Mouse (Mus musculus) monocyte, adult 2 months (primary cell): ENCODE results near the gene Gnb1l.

Experiments
- DNase-seq, 2 experiments: peaks; one replicate each; pipeline ENCODE4 v3.0.0; 2022; ENCODE audit warnings: low spot score in 2 of 2, low read depth in 1 of 2

Gene Gnb1l

GRCm38 (mm10) chr16:18543151-18543829 lies 44.8 kb downstream of the Gnb1l start:
- DNase-seq: no peak

- no peak for DNase-seq
Observed at GRCm38 (mm10) chr16:18547891-18548290, 49.4 kb downstream of the Gnb1l start.

GRCm38 (mm10) chr16:18551604-18552003 lies 53.1 kb downstream of the Gnb1l start:
- DNase-seq: no peak

- DNase-seq: no peak
Observed at GRCm38 (mm10) chr16:18552106-18552710, 53.7 kb downstream of the Gnb1l start.

GRCm38 (mm10) chr16:18554721-18555120 lies 56.2 kb downstream of the Gnb1l start:
- no peak for DNase-seq

- no peak for DNase-seq
Observed at GRCm38 (mm10) chr16:18555235-18555935, 56.9 kb downstream of the Gnb1l start.

GRCm38 (mm10) chr16:18556461-18556860 lies 57.9 kb downstream of the Gnb1l start:
- no peak for DNase-seq

- no peak for DNase-seq
Observed at GRCm38 (mm10) chr16:18564472-18564871, 66.0 kb downstream of the Gnb1l start.

DNA sequence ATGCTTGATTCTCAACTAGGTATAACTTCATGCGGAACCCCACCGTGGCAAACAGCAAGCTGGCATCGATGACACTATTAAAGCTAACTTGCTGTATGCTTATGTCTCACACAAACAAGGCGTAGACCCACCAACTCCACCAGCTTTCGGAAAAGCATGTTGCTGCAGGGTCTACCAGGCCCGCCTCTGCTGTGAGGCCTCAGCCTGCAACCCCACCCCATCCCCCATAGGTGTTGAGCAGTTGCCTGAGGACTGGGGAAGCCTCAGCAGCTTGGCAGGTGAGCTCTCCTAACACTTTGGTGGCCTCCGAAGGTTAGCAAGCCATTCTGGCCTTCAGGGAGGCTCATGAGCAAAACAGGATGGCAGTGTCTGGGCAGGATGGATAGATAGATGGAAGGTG lies 70.1 kb downstream of the Gnb1l start:
- DNase-seq: no peak

DNA sequence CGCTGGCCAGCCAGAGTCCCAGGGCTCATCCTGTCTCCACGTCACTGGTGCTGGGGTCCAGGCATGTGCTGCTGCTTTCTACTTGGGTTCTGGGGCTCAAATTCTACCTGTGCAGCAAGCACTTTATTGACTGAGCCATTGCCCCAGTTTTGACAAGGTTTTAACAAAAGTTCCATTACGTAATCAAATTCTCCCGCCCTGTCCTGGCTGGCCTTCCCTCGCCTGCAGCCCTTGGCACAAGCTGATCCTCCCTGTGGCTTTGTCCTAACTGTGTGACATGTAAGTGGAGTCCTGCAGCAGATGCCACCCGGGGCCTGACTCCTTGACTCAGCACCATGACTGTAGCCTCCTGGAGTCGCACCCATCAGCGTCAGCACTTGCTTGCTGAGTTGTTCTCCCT lies 75.7 kb downstream of the Gnb1l start:
- DNase-seq: no peak

GRCm38 (mm10) chr16:18577071-18577470 lies 78.6 kb downstream of the Gnb1l start:
- no peak for DNase-seq

- DNase-seq: no peak
Observed at GRCm38 (mm10) chr16:18577599-18578160, 79.2 kb downstream of the Gnb1l start.

DNA sequence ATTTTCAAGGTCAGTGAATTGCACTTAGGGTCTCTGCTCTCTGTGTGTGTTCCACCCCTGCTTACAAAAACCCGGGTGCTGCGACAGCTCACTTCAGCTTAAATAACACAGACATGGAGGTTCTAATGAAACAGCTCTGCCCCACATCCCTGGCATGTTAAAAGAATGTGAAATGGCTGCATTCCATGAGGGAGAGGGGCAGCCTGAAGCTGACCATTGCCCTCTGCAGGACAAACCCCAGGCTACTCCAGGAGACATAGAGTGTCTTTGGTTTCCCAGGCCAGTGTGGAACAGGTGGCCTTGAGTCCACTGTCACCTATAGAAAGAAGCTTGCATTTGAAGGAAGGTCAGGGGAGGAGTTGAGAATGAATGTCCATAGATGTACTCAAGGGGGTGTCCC lies 81.9 kb downstream of the Gnb1l start:
- no peak for DNase-seq

- DNase-seq: no peak
Observed at GRCm38 (mm10) chr16:18581050-18581622, 82.6 kb downstream of the Gnb1l start.

GRCm38 (mm10) chr16:18581623-18582205 lies 83.2 kb downstream of the Gnb1l start:
- DNase-seq: no peak

DNA sequence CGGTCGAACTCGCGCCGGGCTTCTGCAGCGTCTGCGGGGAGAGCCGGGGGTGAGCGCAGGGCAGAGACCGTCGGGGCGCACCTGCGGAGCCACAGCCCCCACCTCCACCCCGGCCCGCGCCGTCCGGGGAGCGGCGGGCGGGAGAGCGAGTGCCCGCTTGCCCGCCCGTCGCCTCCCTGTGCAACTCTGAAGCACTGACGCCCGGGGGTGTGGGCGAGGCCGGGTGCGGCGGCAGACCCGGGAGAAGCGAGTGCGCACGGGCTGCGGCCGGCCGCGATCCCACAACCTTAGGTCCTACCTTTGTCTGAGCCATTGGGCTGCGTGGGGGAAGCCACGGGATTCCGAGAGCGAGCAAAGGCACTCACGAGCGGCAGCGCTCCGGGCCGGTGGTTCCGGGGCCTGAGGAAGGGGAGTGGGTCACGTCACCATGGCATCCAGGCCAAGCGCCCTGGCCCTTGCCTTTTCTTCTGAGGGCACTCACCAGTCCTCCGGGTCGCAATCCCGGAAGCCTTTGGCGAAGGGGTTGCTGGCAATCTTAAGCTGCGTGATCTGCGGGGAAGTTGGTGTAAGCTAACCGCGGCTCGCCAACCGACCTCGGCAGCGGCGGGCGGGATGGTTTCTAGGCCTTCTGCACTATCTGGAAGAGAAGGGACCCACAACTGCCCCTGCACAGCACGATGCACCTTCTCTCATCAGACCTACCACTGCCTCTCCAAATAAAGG lies 84.1 kb downstream of the Gnb1l start:
- DNase-seq: no peak

- no peak for DNase-seq
Observed at GRCm38 (mm10) chr16:18583169-18583568, 84.7 kb downstream of the Gnb1l start.

- no peak for DNase-seq
Observed at GRCm38 (mm10) chr16:18583673-18584357, 85.3 kb downstream of the Gnb1l start.

DNA sequence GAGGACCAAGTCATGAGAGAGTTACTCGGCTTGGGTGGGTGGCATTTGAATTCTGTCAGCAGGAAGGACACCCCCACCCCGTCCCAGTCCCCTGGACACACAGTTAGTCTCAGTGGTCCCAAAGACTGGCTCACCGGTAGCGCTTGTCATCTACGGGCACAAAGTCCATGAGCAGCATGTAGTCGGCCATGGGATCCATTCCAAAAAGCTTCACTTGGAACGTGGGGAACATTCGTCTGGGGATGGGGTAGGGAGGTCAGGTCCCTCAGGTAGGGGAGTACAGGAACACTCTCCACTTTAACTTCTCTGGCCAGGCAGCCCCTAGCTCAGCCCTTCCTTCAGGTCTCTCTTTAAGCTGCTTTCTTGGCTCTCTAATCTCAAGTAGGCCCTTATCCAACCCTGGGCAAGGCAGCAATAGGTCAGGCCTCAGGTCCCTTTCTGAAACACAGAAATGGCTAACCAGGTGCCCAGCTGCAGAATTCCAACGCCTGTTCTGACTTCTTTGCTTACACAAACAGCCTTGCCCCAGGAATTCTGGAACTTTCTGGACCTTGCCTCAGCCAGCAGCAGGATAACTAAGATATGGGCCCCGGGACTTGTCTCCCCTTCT lies 86.5 kb downstream of the Gnb1l start:
- DNase-seq: no peak

DNA sequence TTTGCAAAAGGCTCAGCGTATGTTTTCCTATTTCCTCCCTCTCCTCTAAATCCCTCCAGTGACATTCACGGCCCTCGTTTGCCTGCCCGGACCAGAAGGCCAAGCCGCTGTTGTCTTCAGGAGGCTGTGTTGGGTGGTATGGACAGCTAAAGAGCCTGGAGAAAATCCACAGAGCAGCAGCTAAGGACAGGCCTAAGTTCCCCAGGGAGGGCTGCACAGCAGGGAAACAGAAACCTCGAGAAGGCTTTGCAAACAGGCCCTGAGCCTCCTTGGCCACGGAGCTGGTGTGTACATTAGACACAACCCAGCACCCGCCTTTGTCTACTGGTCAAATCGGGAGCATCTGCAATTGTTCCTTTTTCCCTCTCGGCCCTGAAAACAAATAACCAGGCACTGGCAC lies 87.2 kb downstream of the Gnb1l start:
- no peak for DNase-seq
